Mouse (Mus musculus) bone marrow, adult 2 months (tissue): ENCODE measurements around the gene Pcgf6.
A peak's percentile ranks its signal among the peaks of the same experiment; 100 is the strongest.

Experiments
- CTCF ChIP-seq: fragments of 200-500 bp; IDR thresholded peaks from 2 replicates; pipeline ENCODE4 v1.5.1; 2011; ENCODE audit warnings: low read length, control low read depth; ENCODE audit not compliant: control insufficient read depth, insufficient read depth
- POLR2A ChIP-seq: fragments of 200-500 bp; IDR thresholded peaks from 2 replicates; pipeline ENCODE4 v1.6.1; 2011; ENCODE audit warnings: low read depth, mild to moderate bottlenecking, control low read depth, low read length, borderline replicate concordance; ENCODE audit not compliant: control insufficient read depth

- TF ChIP-seq POLR2A (no peak), CTCF (peak; percentile 93)
These were observed 59.6 kb downstream of the Pcgf6 start for GRCm38 (mm10) chr19:46991145-46991544.
